Mouse (Mus musculus): ENCODE results near the gene Tbx21.

DNA sequence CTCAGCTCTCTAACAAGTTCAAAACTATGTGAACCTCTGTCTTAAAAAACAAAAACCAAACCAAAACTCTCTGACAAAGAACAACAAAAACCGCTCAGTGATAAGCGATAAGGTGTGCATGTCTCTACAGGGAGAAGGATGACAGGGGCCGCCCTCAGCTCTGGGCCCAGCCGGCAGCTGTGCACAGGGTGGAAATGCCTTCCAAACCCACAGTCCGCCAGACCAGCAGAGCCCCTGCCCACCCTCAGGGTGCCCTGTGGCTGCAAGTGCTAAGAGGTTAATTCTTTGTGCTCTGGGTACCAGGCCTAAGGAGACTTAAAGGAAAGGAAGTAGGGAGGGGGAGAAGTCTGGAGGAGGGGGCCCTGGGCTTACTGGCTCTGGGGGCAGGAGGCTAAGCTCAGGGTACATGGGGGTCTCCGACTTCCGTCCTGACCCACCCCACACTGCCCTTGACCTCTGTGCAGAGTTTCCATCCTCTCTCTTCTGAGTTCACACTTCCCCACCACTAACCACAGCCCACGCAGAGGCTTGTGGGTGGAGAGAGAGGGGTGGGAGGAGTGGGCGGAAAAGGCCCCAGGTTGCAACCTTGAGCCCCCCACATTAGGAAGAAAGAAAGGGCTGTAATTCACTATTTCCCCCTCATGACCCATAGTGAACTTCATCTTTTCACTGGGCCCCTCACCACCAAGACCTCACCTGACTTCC, 28.2 kb upstream of the Tbx21 start:
- TF ChIP-seq CTCF (IDR thresholded peaks at IDR 0.05; ENCODE audit: insufficient read depth, low read length) (no peak), POLR2A (IDR thresholded peaks at IDR 0.05; ENCODE audit: borderline replicate concordance, extremely low read depth, low read depth, low read length) (no peak)
